Mouse (Mus musculus) G1E-ER4 (cell line): ENCODE results near the gene Olfr598. TPM values are rescaled to one million over a fixed set of nuclear protein-coding genes. Genes with fewer than 3 reads are reported as not detected.
"Not testable (repeated sequence)": the region's sequence is repeated elsewhere in the genome, so short reads cannot be mapped to it uniquely, and the experiment has no call there.

ENCODE experiments used
- GATA1 ChIP-seq: IDR thresholded peaks from one replicate; pipeline ENCODE4 v1.8.0; 2012; ENCODE audit warnings: low read length, inconsistent platforms
- polyA plus RNA-seq: library from polyadenylated mRNA; stranded (reverse); fragments of >175 nt; gene quantifications from 2 replicates; pipeline ENCODE4 v1.2.3, GENCODE M21; 2012

Gene Olfr598
- not detected in 2 replicates for polyA plus RNA-seq

DNA sequence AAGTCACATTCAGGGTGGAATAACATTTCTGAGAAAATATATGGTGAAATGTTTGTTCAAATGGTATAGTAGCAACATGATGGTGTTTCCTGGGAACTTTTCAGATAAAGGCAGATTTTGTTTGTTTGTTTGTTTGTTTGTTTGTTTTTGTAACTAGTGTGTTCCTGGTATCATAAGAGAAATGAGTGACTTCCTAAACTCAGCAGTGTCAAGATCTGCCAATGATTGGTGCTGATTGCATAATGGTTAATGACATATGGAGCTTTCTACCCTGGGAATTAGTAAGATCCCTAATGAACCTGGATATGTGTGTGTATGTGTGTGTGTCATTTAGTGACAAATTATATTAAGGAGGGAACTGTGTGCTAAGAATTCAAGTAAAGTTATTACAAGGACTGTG, at the start of gene Olfr598:
Gene Olfr598 (plus strand): TSS at position 301 of the 400 bp plus-strand sequence.
- TF ChIP-seq GATA1 = no peak

- TF ChIP-seq GATA1 = not testable (repeated sequence)
Measured at GRCm38 (mm10) chr7:103305348-103305747, 18.0 kb upstream of the Olfr598 start, which contains the start of gene Olfr596. Gene Olfr596, plus strand, starts transcription at chr7:103305648.

DNA sequence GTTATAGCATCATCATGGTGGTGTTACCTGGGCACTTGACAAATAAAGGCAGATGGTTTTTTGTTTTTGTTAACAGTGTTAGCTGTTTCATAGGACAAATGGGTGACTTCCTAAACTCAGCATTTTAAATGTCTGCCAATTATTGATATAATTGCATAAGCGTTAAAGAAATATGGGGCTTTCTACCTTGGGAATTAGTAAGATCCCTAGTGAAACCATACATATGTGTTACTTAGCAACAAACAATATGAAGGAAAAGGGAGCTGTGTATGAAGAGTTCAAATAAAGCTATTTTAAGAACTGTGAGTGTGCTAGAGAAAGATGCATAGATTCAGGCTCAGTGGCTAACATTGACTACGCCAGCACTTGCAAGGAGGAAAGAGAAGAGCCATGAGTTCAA, 7.4 kb upstream of the Olfr598 start, which contains the start of gene Olfr597:
Gene Olfr597 (plus strand): TSS at position 301 of the 400 bp plus-strand sequence.
- not testable (repeated sequence) for TF ChIP-seq GATA1

DNA sequence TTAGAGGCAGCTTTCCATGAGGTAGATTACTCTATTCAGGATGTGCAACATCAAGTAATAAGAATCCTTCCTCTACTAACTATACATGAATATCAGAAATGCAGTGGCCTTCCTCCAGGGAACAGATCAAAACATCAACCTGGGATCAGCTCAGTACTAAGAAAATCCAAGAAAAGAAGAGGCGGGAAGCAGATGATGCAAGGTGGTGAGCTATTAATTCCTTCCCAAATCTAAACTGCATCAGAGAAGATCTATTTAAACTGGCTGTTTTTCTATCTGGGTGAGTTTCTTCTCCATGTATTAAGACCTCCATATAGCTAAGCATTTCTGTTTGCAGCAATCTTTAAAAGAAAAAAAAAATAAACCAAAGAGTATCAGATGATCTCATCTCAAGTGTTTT, 12.2 kb downstream of the Olfr598 start, which contains the start of gene Olfr599:
Gene Olfr599 (plus strand): TSS at position 301 of the 400 bp plus-strand sequence.
- TF ChIP-seq GATA1 = no peak

GRCm38 (mm10) chr7:103349569-103349968, 26.2 kb downstream of the Olfr598 start, which contains the start of gene Olfr600:
Gene Olfr600, minus strand, starts transcription at chr7:103349669.
- no peak for TF ChIP-seq GATA1

DNA sequence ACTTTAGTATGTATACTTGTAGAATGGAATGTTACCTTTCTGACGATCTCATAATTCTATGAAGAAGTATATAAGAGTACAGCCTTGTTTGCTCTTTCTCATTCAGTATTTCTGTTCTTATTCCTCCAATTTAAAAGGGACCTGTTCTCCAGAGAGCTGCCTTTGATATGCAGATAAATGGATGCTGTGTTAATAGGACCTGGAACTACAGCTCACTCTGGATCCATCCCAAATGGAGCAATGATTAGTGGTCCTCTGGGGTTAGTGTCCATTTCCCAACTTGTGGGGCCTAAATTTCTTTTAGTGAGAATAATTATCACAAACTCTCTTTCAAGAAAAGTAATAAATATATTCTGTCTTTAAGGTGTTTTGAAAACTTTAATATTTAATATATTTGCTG, 39.2 kb downstream of the Olfr598 start, which contains the start of gene Olfr601:
Gene Olfr601 (minus strand): TSS at position 101 of the 400 bp plus-strand sequence.
- no peak for TF ChIP-seq GATA1

Other genes starting within 250 kb of the Olfr598 start
- not detected in 2 replicates for gene Olfr584, start 241.7 kb upstream of the Olfr598 start, polyA plus RNA-seq
- gene Olfr585, start 225.8 kb upstream of the Olfr598 start, polyA plus RNA-seq = not detected in 2 replicates
- gene Olfr586, start 197.9 kb upstream of the Olfr598 start, polyA plus RNA-seq = not detected in 2 replicates
- gene Olfr588-ps1, start 182.7 kb upstream of the Olfr598 start, polyA plus RNA-seq = not detected in 2 replicates
- gene Olfr589, start 167.2 kb upstream of the Olfr598 start, polyA plus RNA-seq = not detected in 2 replicates
- not detected in 2 replicates for gene Olfr591, start 145.2 kb upstream of the Olfr598 start, polyA plus RNA-seq
- gene Olfr592, start 138.8 kb upstream of the Olfr598 start, polyA plus RNA-seq = not detected in 2 replicates
- gene Olfr593, start 111.7 kb upstream of the Olfr598 start, polyA plus RNA-seq = not detected in 2 replicates
- gene Olfr594, start 106.6 kb upstream of the Olfr598 start, polyA plus RNA-seq = not detected in 2 replicates
- not detected in 2 replicates for gene Usp17ld, start 71.1 kb upstream of the Olfr598 start, polyA plus RNA-seq
- gene Olfr596, start 17.9 kb upstream of the Olfr598 start, polyA plus RNA-seq = not detected in 2 replicates
- not detected in 2 replicates for gene Olfr597, start 7.3 kb upstream of the Olfr598 start, polyA plus RNA-seq
- gene Olfr599, start 12.3 kb downstream of the Olfr598 start, polyA plus RNA-seq = not detected in 2 replicates
- not detected in 2 replicates for gene Olfr600, start 26.1 kb downstream of the Olfr598 start, polyA plus RNA-seq
- not detected in 2 replicates for gene Olfr601, start 39.1 kb downstream of the Olfr598 start, polyA plus RNA-seq
- gene Olfr603, start 62.6 kb downstream of the Olfr598 start, polyA plus RNA-seq = not detected in 2 replicates
- not detected in 2 replicates for gene Usp17lc, start 91.5 kb downstream of the Olfr598 start, polyA plus RNA-seq
- gene Olfr605, start 121.9 kb downstream of the Olfr598 start, polyA plus RNA-seq = not detected in 2 replicates
- gene Olfr606, start 125.5 kb downstream of the Olfr598 start, polyA plus RNA-seq = not detected in 2 replicates
- gene Olfr607, start 140.6 kb downstream of the Olfr598 start, polyA plus RNA-seq = not detected in 2 replicates
- not detected in 2 replicates for gene Olfr608, start 146.3 kb downstream of the Olfr598 start, polyA plus RNA-seq
- not detected in 2 replicates for gene Olfr609, start 174.5 kb downstream of the Olfr598 start, polyA plus RNA-seq
- gene Olfr610, start 188.6 kb downstream of the Olfr598 start, polyA plus RNA-seq = not detected in 2 replicates
- gene Olfr611, start 197.3 kb downstream of the Olfr598 start, polyA plus RNA-seq = not detected in 2 replicates
- gene Olfr612, start 219.1 kb downstream of the Olfr598 start, polyA plus RNA-seq = not detected in 2 replicates
- gene Olfr613, start 224.5 kb downstream of the Olfr598 start, polyA plus RNA-seq = not detected in 2 replicates
- gene Olfr615, start 232.5 kb downstream of the Olfr598 start, polyA plus RNA-seq = not detected in 2 replicates
- gene Olfr616, start 245.6 kb downstream of the Olfr598 start, polyA plus RNA-seq = not detected in 2 replicates
- gene Olfr617, start 249.5 kb downstream of the Olfr598 start, polyA plus RNA-seq = not detected in 2 replicates